Mouse (Mus musculus) B cell, adult 2 months (primary cell): ENCODE data around the gene Atp6v1fnb.

Experiments used
- DNase-seq, 2 experiments: peaks; one replicate each; pipeline ENCODE4 v3.0.0; 2022

The Atp6v1fnb gene

DNA sequence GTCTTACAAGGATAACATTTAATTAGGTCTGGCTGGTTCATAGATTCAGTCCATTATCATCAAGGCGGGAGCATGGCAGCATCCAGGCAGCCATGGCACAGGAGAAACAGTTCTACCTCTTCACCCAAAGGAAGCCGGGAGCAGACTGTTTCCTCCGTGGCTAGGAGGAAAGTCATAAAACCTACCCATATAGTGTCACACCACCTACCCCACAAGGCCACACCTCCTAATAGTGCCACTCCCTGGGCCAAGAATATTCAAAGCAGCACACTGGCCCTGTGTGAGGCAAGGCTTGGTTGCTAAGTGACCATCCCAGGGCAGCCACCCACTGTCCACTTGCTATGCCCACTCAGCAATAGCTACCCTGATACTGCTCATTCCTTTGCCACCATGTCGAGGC is at the start of gene Atp6v1fnb:
Gene Atp6v1fnb (plus strand): TSS at position 301 of the 400 bp plus-strand sequence.
- DNase-seq = no peak

DNA sequence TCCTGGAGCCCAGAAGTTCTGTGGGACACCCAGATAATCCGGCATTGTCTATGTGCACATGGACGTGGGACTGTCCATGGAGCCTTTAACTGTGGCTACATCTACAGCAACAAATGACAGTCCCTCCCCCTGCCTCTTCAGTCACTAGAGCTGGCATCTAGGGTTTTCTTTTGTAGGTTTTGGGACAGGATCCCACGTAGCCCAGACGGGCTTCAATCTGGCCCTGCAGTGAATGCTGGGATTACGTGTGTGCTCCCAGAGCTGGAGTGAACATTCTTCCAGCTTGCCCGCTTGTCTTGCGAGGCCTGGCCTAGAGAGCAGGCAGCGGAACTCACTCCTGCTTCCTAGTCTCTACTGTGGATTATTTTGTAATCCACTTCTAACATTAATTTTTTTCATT is 46.1 kb upstream of the Atp6v1fnb start:
- no peak for DNase-seq

DNA sequence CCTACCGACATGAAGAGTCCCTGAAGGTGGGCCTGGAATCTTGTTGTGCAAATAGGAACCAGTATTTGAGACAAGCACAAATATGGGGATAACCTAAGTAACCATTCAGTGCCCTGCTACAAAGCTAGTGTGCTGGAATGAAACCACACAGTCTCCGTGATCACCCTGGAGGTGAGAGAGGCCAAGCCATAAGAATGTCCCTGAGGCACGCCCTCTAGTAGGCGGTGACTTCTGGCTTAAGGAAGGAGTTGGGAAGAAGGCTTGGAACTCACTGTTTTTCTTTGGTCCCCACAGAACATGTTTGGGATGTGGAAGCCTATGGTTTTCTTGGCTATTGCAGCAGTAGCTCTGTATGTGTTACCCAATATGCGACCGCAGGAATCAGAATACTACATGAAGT is 44.9 kb upstream of the Atp6v1fnb start:
- no peak for DNase-seq

DNA sequence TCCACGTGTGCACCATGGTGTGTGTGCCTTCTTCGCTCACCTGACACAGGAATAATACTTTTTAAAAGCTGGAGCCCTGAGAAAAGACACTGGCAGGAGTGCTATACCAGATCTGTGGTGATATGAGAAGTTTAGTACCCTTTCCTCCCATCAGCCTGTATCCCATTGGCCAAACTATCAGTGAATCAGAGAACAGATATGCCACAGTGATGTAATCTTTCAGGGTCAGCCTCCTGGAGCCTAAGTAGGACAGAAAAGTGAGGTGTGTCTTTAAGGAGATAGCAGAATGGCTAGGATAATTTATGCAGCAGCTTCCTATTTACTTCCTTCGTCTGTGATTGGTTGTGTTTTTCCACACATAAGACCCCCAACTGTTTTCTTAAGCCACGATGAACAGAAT is 43.1 kb upstream of the Atp6v1fnb start:
- no peak for DNase-seq

DNA sequence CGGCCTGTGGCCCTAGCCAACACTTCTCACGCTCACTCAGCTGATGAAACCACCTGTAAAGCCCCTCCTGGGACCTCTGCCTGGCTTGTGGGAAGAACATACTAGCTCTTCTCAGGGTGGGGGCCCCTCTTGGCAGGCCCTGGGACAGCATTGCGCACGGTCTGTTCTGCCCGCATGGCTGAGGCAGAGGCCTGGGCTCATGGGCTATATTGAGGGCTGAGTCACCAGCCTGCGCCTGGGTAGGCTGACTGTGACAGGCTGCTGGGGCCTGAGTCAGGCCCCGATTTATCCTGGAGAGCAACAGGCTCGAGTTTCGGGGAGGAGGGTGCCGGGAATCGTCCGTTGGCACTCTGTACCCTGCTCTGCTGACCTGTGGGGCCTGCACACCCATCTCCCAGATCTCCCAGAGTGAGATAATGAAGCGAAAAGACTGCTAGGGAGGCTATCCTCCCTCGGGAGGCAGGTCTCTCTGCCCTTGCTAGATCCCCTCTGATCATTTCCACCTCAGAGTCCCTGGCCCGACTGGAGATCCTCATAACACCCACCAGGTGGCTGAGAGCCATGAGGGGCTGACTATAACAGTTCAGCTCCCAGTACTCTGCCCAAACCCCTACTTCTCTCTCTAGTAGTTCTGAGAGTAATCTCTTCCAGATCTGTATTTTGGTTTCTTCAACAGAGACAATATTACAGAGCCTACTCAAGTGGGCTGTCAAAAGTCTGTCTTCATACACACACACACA is 40.4 kb upstream of the Atp6v1fnb start:
- no peak for DNase-seq

DNA sequence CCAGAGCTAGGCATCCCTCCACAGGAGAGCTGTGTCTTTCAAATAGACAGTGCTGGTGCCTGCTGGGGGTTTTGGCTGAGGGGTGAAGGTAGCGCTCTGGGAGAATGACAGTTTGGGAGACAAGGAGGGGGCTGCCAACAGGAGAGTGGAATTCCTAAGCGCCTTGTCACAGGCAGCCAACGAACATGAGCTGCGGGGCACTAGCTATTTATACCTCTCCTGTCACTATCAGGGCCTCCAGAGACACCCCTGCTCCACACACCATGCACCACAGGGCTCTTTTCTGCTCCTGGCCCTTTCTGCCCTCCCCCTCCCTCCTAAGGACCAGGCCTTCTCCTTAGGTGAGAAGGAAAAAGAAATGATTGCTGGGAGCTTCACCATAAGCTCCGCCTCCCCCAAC is 39.8 kb upstream of the Atp6v1fnb start:
- no peak for DNase-seq

DNA sequence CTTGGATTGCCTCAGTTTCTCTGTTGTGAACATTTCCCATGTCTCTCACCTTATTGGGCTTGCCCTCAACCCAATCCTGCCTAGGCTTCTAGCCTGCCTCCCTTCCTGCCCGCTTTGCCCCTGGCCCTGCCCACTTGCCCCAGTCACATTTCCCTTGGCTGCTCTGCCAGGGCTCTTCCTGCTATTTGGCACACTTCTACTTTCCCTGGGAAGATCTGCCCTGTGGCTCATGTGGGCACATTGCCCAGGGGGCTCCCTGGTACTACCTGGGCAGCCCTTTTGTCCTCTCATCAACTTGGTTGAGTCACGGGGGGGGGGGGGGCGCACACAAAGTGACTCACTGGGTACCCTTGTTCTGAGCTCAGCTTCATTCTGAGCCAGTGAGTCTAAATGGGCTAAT is 39.1 kb upstream of the Atp6v1fnb start:
- DNase-seq = no peak

DNA sequence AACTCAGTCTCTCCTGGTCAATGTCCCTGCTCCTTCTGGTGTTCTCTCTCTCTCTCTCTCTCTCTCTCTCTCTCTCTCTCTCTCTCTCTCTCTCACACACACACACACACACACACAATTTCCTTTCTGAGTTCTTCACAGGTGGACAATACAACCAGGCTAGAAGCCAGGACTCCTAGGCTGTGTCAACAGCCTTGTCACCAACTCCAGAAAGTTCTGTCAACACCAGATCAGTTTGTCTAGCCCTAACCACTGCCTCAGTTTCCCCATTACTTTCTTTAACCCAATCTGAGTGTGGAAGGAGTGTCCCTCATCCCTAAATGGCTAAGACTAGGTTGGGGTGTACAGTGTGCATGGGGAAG is 38.6 kb upstream of the Atp6v1fnb start:
- no peak for DNase-seq

DNA sequence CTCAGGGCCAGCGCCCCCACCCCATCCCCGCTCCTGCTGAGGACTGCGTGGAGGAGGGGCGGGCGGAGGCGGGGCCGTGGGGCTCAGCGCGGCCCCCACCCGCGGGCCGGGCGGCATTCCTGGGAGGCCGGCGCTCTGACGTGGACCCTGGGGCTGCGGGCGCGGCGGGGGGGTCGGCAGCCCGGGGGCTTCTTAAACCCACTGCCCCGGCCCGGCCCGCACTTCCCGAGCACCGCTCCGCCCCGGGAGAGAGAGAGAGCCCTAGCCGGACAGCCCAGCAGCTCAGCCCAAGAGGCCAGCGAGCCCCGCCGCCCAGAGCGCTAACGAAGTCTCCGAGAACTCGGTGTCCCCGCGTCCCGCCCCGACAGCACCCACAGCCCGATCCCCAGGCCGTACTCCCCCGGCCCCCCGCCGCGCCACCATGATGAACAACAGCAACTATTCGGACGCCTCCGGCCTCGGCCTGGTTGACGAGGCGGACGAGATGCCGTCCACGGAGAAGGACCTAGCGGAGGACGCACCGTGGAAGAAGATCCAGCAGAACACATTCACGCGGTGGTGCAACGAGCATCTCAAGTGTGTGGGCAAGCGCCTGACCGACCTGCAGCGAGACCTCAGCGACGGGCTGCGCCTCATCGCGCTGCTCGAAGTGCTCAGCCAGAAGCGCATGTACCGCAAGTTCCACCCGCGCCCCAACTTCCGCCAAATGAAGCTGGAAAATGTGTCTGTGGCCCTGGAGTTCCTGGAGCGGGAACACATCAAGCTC is 38.0 kb upstream of the Atp6v1fnb start, which contains the start of gene Flnc:
Gene Flnc (plus strand): TSS at position 219 of the 766 bp plus-strand sequence.
- no peak for DNase-seq

DNA sequence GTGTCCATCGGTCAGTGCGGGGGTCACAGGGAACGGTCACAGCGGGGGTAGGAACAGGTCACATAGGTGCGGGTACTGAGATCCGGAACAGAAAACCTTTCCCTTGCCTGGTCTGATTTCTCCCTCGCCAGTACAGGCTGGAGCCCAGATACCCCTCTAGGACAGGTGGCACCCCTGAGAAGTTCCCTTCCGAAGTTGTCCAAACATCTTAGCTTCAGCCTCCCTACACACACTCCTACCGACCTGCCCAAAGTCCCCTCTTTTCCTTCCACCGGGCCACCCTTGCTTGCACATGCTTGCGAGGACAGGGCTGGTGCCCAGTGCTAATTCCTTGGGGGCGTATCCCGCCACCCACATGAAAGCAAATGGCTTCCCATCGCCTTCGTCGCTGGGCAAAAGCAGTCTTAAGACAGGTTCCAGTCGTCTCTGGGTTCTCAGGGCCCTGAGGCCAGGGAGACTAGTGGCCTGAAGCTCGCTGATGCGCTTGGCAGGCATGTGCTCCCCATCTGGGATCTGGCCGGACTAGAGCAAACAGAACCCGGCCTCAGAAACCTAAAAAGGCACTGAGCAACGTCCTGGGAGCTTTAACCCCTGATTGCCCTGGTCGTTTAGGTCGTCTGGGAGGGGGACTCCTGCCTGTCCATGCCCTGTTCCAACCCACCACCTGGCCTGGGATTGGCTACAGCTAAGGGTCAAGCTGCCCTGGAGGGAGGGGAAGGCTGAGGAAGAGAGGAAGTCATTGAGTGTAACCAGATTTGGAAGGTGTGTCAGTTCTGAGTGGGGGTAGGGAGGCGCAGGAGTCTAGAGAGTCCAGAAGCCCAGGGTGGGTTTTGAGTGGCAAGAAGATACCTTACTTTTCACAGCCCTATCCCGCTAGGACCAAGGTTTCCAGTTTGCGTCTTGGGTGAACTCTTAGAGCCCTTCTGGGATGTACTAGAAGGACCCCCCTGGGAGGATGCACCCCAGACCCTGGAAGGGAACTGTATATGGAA is 37.1 kb upstream of the Atp6v1fnb start:
- DNase-seq = no peak

DNA sequence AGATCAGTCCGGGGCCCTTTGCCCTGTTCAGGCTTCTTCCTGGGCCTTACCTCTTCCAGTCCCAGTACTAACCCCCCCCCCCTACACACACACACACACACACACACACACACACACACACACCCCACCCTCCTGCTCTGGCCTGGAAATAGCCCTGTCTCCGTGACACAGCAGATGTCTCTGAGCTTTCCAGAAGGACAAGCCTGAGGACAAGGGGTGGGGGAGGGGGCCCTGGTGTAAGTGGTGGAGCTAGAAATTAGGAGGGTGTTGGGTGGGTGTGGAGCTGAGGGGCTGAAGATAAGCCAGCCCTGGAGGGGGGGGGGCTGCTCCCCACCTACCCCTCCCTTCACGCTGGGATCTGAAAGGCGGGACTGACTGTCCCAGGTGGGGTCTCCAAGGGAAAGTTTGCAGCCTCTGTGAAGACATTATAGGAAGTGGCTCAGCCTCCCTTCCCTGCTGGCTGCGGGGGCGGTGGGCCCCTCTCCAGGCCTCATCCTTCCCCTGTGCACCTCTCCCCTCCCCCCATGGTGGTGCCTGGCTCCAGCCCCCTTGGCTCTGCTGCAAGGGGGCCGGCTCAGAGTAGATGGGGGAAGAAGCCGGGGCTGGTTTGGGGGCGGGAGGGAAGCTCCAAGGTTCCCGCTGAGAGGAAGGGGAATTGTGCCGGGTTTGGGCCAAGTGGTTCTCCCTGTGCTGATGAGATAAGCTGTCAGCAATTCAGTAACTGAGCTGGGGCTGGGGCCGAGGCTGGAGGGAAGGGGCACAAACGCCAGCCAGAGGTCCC is 36.1 kb upstream of the Atp6v1fnb start:
- DNase-seq = no peak

DNA sequence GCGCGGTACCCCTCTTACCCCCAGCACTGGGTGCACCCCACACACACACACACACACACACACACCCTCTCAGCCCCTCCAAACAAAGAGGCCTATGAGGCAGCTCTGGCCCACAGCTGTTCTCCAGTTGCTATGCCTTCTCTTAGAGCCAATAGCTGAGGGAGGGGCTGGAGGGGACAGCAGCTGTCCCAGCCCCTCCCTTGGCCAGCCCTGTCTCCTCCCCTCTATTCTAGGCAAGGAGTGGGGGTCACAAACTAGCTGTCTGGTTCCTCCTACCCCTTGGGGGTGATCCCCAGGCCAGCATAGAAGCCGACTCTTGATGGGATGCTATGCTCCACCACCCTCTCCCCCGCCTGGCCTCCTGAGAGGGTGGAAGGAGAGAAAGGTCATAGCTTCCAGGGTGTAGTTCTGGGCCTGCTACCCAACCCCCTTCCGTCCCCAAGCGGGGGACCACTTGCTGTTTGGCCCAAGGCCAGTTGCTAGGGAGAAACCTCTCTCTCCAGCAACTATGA is 35.2 kb upstream of the Atp6v1fnb start:
- no peak for DNase-seq

DNA sequence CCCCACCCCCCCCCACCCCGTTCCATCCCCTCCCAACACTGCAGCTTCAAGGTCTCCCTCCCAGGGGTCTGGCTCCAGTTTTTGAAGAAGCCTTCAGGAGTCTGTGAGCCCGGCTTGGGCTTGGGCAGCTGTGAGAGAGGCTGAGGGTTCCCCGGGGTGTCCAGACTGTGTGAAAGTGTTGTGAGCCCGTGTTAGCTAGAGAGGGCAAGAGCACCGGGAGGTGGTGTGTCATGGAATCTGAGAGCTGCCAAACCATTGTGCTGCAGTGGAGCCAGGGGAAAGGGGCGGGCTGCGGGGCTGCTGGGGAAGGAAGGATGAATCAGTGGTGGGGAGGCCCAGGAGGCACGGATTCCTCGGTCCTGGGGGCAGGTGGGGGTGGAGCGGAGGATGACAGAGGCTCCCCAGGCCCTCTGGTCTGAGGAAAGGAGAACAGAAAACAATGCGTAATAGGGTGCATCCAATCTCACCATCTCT is 34.7 kb upstream of the Atp6v1fnb start:
- no peak for DNase-seq

DNA sequence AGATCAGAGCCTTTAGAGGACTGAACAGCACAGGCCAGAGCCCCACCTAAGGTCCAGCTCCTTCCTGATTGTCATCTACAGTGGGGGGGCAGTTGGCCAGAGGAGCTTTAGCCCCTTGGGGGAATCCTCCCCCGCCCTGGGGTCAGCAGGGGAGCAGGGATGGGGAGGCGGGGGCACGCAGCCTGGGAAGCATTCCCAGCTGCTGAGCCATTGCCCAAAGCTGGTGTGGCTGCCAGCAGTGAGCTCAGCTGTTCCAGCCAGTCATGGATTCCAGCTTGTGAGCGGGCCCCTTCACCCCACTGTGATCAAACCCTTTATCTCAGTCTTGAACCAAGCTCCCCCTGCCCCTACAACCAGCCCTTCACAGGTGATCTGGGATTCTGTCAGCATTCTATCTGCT is 32.0 kb upstream of the Atp6v1fnb start:
- DNase-seq = no peak

DNA sequence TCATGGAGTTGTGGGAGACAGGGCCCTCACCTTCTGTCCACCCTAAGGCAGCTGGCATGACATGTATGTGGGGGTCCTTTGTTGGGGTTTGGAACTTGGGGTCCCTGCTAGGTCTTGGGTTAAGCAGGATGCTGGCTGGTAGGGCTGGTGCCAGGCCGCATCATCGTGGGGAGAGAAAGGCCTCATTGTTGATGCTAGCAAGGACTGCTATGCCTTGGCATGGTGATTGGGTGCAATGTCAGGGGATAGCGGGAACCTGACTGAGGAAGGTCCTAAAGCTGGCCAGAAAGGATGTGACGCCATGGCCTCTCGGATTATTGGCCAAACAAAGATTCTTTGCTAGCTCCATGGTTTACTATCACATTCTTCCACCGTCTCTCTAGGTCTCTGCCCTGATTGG is 31.4 kb upstream of the Atp6v1fnb start:
- DNase-seq = no peak

DNA sequence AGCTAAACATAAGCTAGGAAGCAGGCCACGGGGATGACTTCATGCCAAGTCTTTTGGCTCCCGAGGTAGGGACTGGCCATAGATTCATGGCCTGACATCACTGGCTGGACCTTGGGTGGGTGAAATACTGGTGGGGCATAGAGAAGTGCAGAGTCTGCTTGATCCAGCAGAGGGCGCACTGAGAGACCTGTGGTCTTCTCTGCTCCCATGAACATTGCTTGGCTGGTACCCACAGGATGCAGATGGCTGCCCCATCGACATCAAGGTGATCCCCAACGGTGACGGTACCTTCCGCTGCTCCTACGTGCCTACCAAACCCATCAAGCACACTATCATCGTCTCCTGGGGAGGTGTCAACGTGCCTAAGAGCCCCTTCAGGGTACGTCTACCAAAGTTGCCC is 26.5 kb upstream of the Atp6v1fnb start:
- peak; percentile 68 to 73 for DNase-seq

DNA sequence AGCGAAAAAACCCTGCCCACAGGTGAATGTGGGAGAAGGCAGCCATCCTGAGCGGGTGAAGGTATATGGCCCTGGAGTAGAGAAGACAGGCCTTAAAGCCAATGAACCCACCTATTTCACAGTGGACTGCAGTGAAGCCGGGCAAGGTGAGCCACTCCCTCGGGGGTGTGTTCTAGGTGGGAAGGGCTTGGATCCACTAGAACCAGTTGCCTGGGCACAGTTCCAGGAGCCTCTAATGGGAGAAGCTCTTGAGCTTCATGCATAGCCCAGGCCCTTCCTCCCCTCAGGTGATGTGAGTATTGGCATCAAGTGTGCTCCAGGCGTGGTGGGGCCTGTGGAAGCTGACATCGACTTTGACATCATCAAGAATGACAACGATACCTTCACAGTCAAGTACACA is 25.9 kb upstream of the Atp6v1fnb start:
- DNase-seq = no peak

DNA sequence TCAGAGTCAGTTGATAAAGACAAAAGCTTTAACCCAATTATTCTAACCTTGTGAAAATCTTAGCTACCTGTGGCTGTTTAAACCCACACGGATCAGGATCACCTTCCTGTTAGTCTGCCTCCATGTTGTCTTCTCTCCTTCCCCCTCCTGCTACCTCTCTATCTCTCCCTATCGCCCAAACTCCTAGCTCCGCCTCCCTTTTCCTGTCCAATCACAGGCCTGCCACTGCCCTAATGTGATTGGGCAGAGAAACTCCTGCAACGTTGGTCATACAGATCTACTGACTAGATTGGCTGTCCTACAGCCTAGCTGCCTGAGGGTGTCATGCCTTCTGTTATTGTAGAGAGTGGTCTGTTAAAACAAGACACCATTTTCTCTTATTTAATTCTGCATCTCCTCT is 21.4 kb upstream of the Atp6v1fnb start:
- no peak for DNase-seq

DNA sequence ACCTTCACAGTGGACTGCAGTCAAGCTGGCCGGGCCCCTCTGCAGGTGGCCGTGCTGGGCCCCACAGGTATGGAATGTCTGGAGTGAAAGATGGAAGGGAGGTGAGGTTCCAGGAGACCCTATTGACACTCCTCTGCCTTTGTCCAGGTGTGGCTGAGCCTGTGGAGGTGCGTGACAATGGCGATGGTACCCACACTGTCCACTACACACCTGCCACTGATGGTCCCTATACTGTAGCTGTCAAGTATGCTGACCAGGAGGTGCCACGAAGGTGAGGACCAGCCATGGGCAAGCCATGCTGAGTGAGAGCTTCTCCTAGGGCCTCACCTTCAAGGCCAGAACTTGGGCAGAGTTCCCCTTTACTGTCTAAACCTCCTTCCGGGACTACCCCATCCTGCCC is 20.6 kb upstream of the Atp6v1fnb start:
- no peak for DNase-seq

DNA sequence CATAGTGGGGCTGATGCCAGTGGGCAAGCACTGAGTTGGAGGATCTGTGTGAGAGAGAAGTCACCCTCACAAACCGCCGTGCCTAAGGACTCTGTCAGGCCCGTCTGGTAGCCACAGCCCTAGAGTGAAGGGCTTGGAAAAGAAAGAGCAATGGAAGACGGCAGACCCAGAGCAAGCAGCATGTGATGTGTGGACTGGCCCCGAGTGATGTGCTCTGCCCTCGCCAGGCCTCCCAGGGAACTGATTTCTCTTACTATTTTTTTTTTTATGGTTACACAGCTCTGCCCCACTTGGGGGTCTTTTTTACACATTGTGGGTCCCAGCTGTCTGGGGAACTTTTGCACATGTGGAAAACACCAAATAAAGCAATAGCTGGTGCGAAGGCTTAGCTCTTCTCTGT is 9.7 kb upstream of the Atp6v1fnb start:
- DNase-seq = no peak

DNA sequence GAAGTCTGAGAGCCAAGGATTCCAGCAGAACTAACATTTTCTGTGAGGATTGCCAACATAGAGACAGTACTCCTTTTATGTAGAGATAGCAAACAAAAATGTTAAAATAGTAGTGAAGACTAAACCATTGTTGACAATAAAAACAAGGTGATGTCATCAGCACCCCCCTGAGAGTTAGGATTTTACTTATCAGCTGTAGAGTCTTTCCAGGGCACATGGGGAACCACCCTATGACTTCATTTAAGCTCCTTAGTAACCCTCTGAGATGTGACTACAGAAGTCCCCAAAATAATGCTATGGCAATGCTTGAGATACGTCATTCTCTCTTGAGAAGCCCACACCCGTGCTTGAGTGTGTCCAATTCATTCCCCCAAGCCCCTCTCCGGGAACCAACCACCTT is 7.8 kb upstream of the Atp6v1fnb start:
- DNase-seq = no peak
